Mouse (Mus musculus) liver, embryonic 15.5 days (tissue): ENCODE data around the gene Fign. TPM values are rescaled to one million over a fixed set of nuclear protein-coding genes. Genes with fewer than 3 reads are reported as not detected.

Experiments
- ATAC-seq: fragments of 200-750 bp; cut with Nextera tagmentation; 2 replicates; pipeline ENCODE4 v1.8.0; 2017; ENCODE audit warnings: moderate number of reproducible peaks, mild to moderate bottlenecking, moderate library complexity; ENCODE audit not compliant: insufficient read depth
- H3K27ac ChIP-seq: fragments of 300-500 bp; sonication (generic); replicated peaks from 2 replicates; pipeline ENCODE4 v1.5.1; 2015; ENCODE audit warnings: mild to moderate bottlenecking, inconsistent platforms
- H3K27me3 ChIP-seq: fragments of 300-500 bp; sonication (generic); 2 replicates; pipeline ENCODE4 v1.6.1; 2015; ENCODE audit warnings: mild to moderate bottlenecking, inconsistent platforms
- H3K36me3 ChIP-seq: fragments of 300-500 bp; sonication (generic); replicated peaks from 2 replicates; pipeline ENCODE4 v1.6.1; 2015; ENCODE audit warnings: moderate library complexity, mild to moderate bottlenecking, inconsistent platforms
- H3K4me1 ChIP-seq: fragments of 300-500 bp; sonication (generic); replicated peaks from 2 replicates; pipeline ENCODE4 v1.6.1; 2015; ENCODE audit warnings: inconsistent platforms
- H3K4me2 ChIP-seq: fragments of 300-500 bp; sonication (generic); 2 replicates; pipeline ENCODE4 v1.6.1; 2015; ENCODE audit warnings: moderate library complexity, mild to moderate bottlenecking, inconsistent platforms
- H3K4me3 ChIP-seq: fragments of 300-500 bp; sonication (generic); replicated peaks from 2 replicates; pipeline ENCODE4 v1.5.1; 2015; ENCODE audit warnings: mild to moderate bottlenecking, inconsistent platforms
- H3K9ac ChIP-seq: fragments of 300-500 bp; sonication (generic); 2 replicates; pipeline ENCODE4 v1.6.1; 2015; ENCODE audit warnings: moderate library complexity, mild to moderate bottlenecking, inconsistent platforms
- H3K9me3 ChIP-seq: fragments of 300-500 bp; sonication (generic); replicated peaks from 2 replicates; pipeline ENCODE4 v1.6.1; 2016; ENCODE audit warnings: inconsistent platforms
- WGBS: fragments of 180-500 bp; shearing (Covaris S2); methylation state at CpG from one replicate; pipeline ENCODE4 v1.1.7; 2015; ENCODE audit warnings: mixed read lengths; ENCODE audit not compliant: insufficient replicate concordance; 5-methylcytosine and 5-hydroxymethylcytosine counted together
- polyA plus RNA-seq: library from polyadenylated mRNA; unstranded; fragments of >200 nt; fragmentation: Nextera tagmentation; extraction: Ambion mirVana; gene quantifications from 2 replicates; pipeline ENCODE4 v1.2.1, GENCODE M21; 2015

The Fign gene
- polyA plus RNA-seq, 1 experiment from 2014 or later: 2.2 TPM

DNA sequence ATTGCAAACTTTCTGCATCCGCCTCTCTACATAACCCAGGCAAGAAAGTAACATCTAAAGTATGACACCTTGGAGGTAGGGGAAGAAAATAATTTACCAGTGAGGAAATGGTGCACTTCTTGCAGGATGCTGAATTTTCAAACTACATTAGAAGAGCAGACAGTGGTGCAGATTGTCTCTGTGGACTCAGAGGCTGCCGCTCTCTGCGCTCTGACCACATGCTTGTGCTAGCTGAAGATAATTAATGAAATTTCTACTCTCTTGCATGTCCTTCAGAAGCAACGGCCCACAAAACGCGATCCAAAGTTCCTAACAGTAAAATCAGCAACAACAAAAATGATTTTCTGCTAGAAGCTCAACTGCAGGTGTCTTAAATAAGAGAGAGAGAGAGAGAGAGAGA, 4.8 kb downstream of the Fign start:
- Histone ChIP-seq H3K9me3 (no peaks in the 10 kb centered on the region), H3K4me2 (no peak overlapping the region), H3K4me1 (no peaks in the 10 kb centered on the region), H3K9ac (no peak overlapping the region), H3K36me3 (no peaks in the 10 kb centered on the region), H3K27ac (no peak overlapping the region), H3K27me3 (peaks cover 17% of the 10 kb centered on the region), H3K4me3 (no peak overlapping the region)
- ATAC-seq: no peak
- 54% methylated on average over 6 of the region's 6 CpGs for WGBS

DNA sequence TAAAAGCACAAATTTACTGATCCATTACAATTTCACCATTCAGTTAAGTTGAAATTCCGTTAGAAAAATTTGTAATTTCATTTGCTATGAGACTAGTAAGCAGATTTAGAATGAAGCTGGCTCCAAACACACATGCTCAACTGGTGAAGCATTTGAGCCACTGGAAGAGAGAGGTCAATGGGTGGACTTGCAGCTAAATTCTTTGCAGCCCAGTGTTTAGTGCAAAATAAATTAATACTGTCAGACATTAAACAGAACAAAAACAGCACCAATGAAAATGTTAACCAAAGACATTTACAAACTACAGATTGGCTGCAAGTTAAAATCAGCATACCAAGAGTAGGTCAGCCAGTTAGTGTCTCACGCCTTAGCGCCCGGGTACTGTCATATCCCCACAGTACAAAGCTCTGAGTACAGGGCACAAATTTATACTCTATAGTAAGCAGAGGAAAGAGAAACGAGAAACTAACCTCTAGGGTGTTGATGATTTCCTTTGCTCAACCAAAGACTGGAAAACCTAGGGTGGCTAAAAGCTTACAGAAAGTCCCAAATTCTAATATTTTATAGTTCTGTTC, 13.9 kb downstream of the Fign start:
- H3K4me3 ChIP-seq: no peak overlapping the region
- 56% methylated on average over 5 of the region's 5 CpGs for WGBS
- no peaks in the 10 kb centered on the region for H3K36me3 ChIP-seq
- H3K4me1 ChIP-seq: no peaks in the 10 kb centered on the region
- no peak for ATAC-seq
- H3K9me3 ChIP-seq: no peaks in the 10 kb centered on the region
- H3K27ac ChIP-seq: no peak overlapping the region
- no peak overlapping the region for H3K4me2 ChIP-seq
- H3K27me3 ChIP-seq: no peaks in the 10 kb centered on the region
- no peak overlapping the region for H3K9ac ChIP-seq

DNA sequence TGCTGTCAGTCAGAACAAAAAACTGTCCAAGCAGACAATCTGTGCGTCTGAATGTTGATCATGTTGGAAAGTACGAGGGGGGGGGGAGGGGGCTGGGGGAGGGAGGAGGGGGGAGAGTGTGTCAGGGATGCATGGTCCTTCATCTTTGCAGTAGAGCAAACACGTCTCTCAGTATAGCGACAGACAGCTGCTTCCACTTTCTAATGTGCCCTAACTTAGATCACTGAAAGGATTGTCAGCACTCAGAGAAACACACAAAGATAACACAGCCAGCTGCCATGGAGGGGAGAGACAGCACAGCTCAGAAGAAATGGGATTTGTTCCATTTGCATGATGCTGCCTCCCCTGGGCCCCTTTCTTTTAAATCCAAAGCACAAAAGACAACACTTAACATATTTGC, 18.1 kb downstream of the Fign start:
- WGBS: 62% methylated on average over 4 of the region's 4 CpGs
- Histone ChIP-seq H3K9me3 (no peaks in the 10 kb centered on the region), H3K27ac (no peak overlapping the region), H3K36me3 (no peaks in the 10 kb centered on the region), H3K9ac (no peak overlapping the region), H3K27me3 (no peaks in the 10 kb centered on the region), H3K4me3 (no peak overlapping the region), H3K4me2 (no peak overlapping the region), H3K4me1 (no peaks in the 10 kb centered on the region)
- no peak for ATAC-seq

DNA sequence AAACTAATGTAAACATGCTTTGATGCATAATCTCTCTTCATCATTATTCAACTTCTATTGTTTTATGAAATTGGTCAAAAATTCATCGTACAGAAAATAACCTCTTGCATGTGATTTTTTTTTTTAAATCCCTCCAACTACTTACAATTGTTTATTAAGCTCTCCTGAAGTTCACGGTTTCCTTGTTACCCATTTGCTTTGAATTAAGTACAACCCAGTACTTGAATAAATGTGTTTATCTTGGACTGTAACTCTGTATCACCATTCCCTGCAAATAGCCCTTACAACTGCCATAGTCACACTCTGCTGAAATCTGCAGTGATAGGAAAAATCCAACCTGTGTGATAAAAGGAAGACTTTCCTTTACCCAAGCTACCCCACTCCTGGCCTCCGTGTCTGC, 19.3 kb downstream of the Fign start:
- H3K27ac ChIP-seq: no peak overlapping the region
- WGBS: 65% methylated on average over 3 of the region's 3 CpGs
- H3K4me3 ChIP-seq: no peak overlapping the region

DNA sequence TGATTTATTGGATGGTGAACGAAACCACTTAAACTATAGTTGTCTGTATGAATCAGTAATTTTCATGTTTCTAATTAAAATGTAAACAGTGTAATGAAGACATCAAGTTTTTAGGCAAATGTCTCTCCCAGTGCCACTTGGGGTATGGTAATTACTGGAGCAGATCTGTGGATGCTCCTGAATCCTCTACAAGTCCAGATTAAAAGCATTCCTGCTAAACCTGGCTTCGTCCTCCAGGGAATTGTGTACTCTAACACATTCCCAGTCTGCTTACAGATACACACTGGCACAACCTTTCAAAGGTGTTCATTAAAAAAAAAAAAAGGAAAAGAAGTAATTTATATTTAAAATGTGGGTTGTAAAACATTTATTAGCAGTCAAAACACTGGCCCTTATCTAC, 20.0 kb downstream of the Fign start:
- H3K4me2 ChIP-seq: no peak overlapping the region
- ATAC-seq: no peak
- H3K27me3 ChIP-seq: no peaks in the 10 kb centered on the region

More for the DNA sequence above, 19.3 kb downstream of the Fign start:
- Histone ChIP-seq H3K4me2 (no peak overlapping the region), H3K9me3 (no peaks in the 10 kb centered on the region), H3K36me3 (no peaks in the 10 kb centered on the region), H3K27me3 (no peaks in the 10 kb centered on the region), H3K4me1 (no peaks in the 10 kb centered on the region), H3K9ac (no peak overlapping the region)
- ATAC-seq: no peak

DNA sequence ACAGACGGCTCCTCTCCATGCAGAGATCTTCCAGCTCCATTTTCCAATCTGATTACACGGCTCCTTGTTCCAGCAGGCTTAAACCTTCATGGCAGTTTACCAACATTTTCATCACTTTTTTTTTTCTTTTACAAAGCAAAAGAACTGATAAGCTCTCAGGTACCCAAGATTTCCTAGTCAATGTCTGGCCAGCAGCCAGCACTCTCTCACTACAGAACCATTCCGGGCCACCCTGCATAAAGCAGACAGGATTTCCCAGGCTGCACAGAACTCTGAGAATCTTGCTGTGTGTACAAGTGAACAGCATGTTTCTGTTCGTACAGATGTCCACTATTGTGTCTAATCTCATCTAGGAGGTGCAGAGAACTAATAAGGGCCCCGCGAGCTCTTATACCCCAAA, 22.0 kb downstream of the Fign start:
- no peak overlapping the region for H3K27ac ChIP-seq
- no peaks in the 10 kb centered on the region for H3K36me3 ChIP-seq
- 55% methylated on average over 6 of the region's 6 CpGs for WGBS
- H3K4me2 ChIP-seq: no peak overlapping the region
- H3K4me1 ChIP-seq: no peaks in the 10 kb centered on the region
- H3K9ac ChIP-seq: no peak overlapping the region
- H3K4me3 ChIP-seq: no peak overlapping the region
- ATAC-seq: no peak
- H3K27me3 ChIP-seq: no peaks in the 10 kb centered on the region
- no peaks in the 10 kb centered on the region for H3K9me3 ChIP-seq

More for the DNA sequence above, 20.0 kb downstream of the Fign start:
- H3K36me3 ChIP-seq: no peaks in the 10 kb centered on the region
- no peak overlapping the region for H3K27ac ChIP-seq
- no peak overlapping the region for H3K9ac ChIP-seq
- H3K4me1 ChIP-seq: no peaks in the 10 kb centered on the region
- H3K9me3 ChIP-seq: no peaks in the 10 kb centered on the region
- H3K4me3 ChIP-seq: no peak overlapping the region
- WGBS: 55% methylated on average over 2 of the region's 2 CpGs

DNA sequence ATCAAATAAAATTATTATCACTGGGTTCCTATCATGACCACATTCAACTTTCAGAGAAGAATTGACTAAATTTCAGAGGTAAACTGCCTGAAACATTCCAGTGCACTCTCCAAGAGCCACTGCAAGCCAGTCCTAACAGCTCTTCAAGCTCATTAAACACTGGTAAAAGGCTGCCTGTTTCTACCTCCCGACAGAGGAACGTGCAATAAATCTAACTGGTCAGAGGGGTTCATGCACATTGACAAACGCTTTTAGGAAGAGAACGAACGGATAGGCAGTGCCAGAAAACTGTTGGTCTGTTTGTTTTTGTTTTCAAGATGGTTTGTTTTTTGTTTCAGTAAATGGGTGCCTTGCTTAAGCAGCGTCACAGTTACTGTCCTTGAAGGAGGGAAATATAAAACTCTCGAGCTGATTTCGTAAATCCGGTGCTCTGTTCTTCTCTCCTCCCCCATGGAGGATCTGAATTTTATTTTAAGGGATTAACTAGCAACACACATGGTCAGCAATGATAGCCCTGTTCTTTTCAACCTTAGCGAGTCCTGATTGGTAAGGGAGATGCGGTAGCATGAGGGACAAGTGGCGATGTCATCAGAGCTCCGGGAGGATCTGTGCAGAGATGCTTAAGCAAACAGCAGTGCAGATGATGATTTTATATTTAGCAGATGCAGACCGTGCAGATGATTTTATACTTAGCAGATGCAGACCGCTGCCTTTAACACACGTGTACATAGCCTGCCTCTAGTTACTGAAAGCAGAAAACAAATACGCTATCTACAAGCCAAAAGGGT, 23.0 kb downstream of the Fign start:
- Histone ChIP-seq H3K4me2 (no peak overlapping the region), H3K36me3 (no peaks in the 10 kb centered on the region), H3K4me3 (no peak overlapping the region), H3K4me1 (no peaks in the 10 kb centered on the region), H3K9ac (no peak overlapping the region), H3K27ac (no peak overlapping the region), H3K27me3 (no peaks in the 10 kb centered on the region), H3K9me3 (no peaks in the 10 kb centered on the region)
- WGBS: 47% methylated on average over 17 of the region's 17 CpGs
- no peak for ATAC-seq

DNA sequence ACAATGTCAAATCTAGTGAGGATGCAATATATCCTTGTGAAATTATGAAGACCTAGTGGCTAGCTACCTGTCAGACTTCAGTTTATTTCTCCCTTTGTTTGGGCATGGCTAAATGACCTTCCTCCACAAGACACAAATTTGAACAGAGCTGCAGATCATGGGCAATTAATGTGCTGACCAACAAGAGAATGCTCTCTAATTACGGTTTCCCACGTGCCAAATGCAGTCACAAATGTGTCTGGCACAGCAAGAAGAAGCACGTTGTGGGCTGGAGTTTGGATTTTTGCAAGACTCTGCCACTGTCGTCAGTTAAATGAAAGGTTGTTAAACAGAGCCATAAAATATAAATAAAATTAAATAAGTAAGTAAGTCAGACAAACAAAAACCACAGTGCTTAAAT, 25.7 kb downstream of the Fign start:
- no peaks in the 10 kb centered on the region for H3K4me1 ChIP-seq
- no peak overlapping the region for H3K9ac ChIP-seq
- no peaks in the 10 kb centered on the region for H3K36me3 ChIP-seq
- no peak overlapping the region for H3K27ac ChIP-seq
- no peak overlapping the region for H3K4me2 ChIP-seq
- no peak for ATAC-seq
- no peaks in the 10 kb centered on the region for H3K9me3 ChIP-seq
- H3K27me3 ChIP-seq: no peaks in the 10 kb centered on the region
- H3K4me3 ChIP-seq: no peak overlapping the region
- 69% methylated on average over 4 of the region's 4 CpGs for WGBS

DNA sequence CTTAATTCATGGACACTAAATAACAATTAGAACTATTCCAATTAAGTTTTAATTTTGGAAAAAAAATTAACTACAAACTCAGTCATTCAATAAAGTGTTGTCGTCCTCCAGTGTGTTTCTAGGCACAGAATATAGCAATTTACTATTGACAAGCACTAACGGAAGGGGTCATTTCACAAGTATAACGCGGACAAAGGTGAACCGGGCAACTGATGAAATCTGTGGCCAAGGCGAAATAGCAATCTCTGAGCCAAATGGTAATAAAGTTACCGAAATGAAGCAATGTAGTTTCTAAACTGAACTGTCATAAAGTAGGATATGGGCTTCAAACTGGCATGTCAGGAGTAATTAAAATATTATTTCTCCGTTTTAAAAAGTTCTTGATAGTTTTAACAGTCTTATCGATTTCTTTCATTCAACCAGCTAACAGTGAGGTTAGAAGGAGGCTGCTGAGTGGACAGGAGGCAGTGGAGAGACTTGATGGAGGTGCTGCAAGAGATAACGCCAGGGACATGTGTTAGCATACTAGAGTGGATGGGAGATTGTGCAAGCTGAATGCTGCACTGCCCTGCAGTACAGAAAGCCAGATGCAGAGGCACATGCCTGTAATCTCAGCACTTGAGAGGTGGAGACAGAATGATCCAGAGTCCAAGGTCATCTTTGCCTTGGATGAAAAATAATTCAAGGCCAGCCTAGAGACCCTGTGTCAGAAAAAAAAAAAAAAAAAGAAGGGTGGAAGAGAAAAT, 27.7 kb downstream of the Fign start:
- peak; percentile 76 for ATAC-seq
- Histone ChIP-seq H3K4me2 (no peak overlapping the region), H3K36me3 (no peaks in the 10 kb centered on the region), H3K9ac (no peak overlapping the region), H3K9me3 (no peaks in the 10 kb centered on the region), H3K4me1 (no peaks in the 10 kb centered on the region), H3K4me3 (no peak overlapping the region), H3K27ac (no peak overlapping the region), H3K27me3 (no peaks in the 10 kb centered on the region)
- 62% methylated on average over 10 of the region's 10 CpGs for WGBS

DNA sequence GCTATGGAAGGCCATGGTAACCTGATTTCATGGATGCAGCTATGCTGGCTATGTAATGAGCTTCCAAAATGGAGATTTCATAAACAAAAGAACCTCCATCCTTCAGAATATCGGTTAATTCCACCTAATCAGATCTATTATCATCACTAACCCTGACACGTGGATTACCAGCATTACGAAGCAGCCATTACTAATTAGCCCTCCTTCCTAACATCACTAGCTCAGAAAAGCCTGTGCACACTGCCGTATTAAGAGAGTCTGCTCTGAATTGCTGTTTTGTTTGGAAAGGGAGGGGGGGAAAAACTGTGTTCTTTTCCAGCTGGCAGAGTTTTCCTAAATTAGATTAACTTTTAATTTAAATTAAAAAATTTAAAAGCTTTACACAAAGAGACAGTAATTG, 32.3 kb downstream of the Fign start:
- Histone ChIP-seq H3K4me2 (no peak overlapping the region), H3K9ac (no peak overlapping the region), H3K4me3 (no peak overlapping the region), H3K4me1 (no peaks in the 10 kb centered on the region; the same call in 1 of the 2 replicates), H3K27me3 (no peaks in the 10 kb centered on the region), H3K9me3 (no peaks in the 10 kb centered on the region), H3K36me3 (no peaks in the 10 kb centered on the region), H3K27ac (no peak overlapping the region)
- WGBS: 72% methylated on average over 4 of the region's 4 CpGs
- no peak for ATAC-seq

DNA sequence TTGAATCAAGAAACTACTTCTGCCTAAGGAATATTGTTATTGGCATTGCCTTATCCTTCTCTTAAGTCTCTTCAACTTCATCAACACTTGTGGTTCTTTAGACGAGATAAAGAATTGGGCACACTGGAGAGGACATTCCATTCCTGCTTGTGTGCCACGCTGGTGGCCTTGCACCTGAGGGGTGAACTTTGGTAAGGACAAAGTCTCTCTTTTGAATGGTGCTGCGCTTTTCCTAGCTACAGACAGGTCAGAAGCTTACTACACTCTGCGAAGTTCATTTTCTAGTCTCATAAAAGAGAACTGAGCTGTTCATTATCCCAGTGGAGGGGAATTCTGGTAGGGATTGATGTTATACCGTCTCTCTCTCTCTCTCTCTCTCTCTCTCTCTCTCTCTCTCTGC, 38.4 kb downstream of the Fign start:
- Histone ChIP-seq H3K4me3 (no peak overlapping the region), H3K4me1 (no peaks in the 10 kb centered on the region; the same call in 1 of the 2 replicates), H3K27ac (0 out of 2 replicates have a peak overlapping the region, but pooled peaks have one; percentile 41), H3K9me3 (no peaks in the 10 kb centered on the region), H3K27me3 (no peaks in the 10 kb centered on the region), H3K9ac (no peak overlapping the region), H3K36me3 (no peaks in the 10 kb centered on the region), H3K4me2 (no peak overlapping the region)
- no peak for ATAC-seq
- 51% methylated on average over 5 of the region's 5 CpGs for WGBS
